Mouse (Mus musculus) embryonic fibroblast, embryonic 13.5 days (primary cell): ENCODE measurements around the gene Caskin2.

ENCODE experiments used
- CTCF ChIP-seq: IDR thresholded peaks from 2 replicates; pipeline ENCODE4 v1.5.1; 2011; ENCODE audit warnings: mild to moderate bottlenecking, control low read depth, low read length, moderate library complexity, borderline replicate concordance; ENCODE audit not compliant: insufficient read depth
- POLR2A ChIP-seq: IDR thresholded peaks from 2 replicates; pipeline ENCODE4 v1.6.1; 2011; ENCODE audit warnings: low read depth, mild to moderate bottlenecking, control low read depth, low read length, moderate library complexity

DNA sequence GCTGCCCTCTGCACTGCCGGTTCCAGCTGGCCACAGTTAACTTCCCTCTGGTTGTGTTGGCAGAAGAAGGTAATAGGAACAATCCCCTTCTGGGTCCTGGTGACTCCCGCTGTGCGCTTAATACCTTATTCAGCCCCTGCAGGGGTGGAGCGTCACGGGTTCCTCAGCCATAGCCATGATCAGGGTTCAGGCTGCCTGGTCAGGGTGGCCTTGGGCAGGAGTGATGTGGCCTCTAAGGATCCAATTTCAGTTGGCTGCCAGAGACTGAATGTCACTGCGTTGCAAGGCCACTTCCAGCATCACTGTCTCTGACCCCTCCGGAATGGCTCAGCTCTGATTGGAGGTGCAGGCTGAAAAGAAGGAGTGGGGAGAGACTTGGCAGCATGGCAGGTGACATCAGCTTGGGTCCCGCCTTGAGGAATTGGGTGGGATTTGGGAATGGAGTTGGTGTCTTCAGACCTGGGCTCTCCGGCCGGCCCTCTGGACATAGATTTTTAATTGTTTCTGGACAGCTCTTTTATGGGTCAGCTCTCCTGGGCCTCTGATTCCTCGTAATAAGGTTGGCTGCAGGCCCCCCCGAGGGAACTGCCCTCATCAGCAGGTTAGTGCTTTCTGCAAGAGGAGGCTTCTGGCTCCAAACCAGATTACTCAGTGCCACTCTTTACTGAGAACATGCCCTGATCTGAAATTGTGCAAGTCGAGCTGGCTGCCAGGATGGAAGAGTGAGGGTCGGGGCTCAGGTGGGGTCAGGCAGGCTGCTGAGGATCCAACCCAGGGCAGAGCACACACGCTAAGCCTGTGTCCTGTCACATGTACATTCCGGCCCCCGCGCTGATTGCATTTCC lies 37.4 kb downstream of the Caskin2 start:
- TF ChIP-seq CTCF (no peak), POLR2A (no peak)
